Mouse (Mus musculus): ENCODE measurements at regions not wholly inside any gene's neighbourhood (a gene's known extent, or its start where the extent isn't known, plus 50 kb on each side); places are given as distances from the start of the nearest gene placed in this dataset.
A peak's percentile ranks its signal among the peaks of the same experiment; 100 is the strongest.

GRCm38 (mm10) chr3:66685136-66685535 is 296.1 kb upstream of the Rsrc1 start:
- 82% methylated on average over 12 of the region's 12 CpGs for WGBS
- Histone ChIP-seq H3K27me3 (ENCODE audit: insufficient read depth, low read length) (no peaks in the 10 kb centered on the region), H3K36me3 (ENCODE audit: insufficient read depth, low read length) (no peaks in the 10 kb centered on the region), H3K9ac (replicated peaks; ENCODE audit: low read length, poor library complexity, severe bottlenecking) (no peak overlapping the region), H3K27ac (ENCODE audit: low read depth, low read length) (no peak overlapping the region), H3K4me3 (ENCODE audit: low read depth, low read length) (no peak overlapping the region), H3K9me3 (ENCODE audit: low read length) (no peaks in the 10 kb centered on the region), H3K4me1 (ENCODE audit: insufficient read depth, low read length) (no peaks in the 10 kb centered on the region), H3K4me2 (ENCODE audit: low read depth, low read length, poor library complexity, severe bottlenecking) (no peak overlapping the region)
- no peak for ATAC-seq (ENCODE audit: low FRiP score)
- TF ChIP-seq CTCF (IDR thresholded peaks at IDR 0.05), result no peak
- no peak for DNase-seq (ENCODE audit: low spot score)

- H3K4me1 ChIP-seq (ENCODE audit: insufficient read depth, low read length), result no peaks in the 10 kb centered on the region
- H3K27ac ChIP-seq (ENCODE audit: low read depth, low read length), result no peak overlapping the region
- no peak for TF ChIP-seq CTCF (IDR thresholded peaks at IDR 0.05)
- no peak overlapping the region for H3K4me2 ChIP-seq (ENCODE audit: low read depth, low read length, poor library complexity, severe bottlenecking)
- WGBS, result 91% methylated on average over 1 of the region's 1 CpGs
- no peaks in the 10 kb centered on the region for H3K27me3 ChIP-seq (ENCODE audit: insufficient read depth, low read length)
- H3K36me3 ChIP-seq (ENCODE audit: insufficient read depth, low read length), result no peaks in the 10 kb centered on the region
- H3K9ac ChIP-seq (replicated peaks; ENCODE audit: low read length, poor library complexity, severe bottlenecking), result no peak overlapping the region
- no peaks in the 10 kb centered on the region for H3K9me3 ChIP-seq (ENCODE audit: low read length)
- ATAC-seq (ENCODE audit: low FRiP score) (no peak), DNase-seq (ENCODE audit: low spot score) (no peak)
- H3K4me3 ChIP-seq (ENCODE audit: low read depth, low read length), result no peak overlapping the region
Measured at GRCm38 (mm10) chr3:66687126-66687525, 294.1 kb upstream of the Rsrc1 start.

DNA sequence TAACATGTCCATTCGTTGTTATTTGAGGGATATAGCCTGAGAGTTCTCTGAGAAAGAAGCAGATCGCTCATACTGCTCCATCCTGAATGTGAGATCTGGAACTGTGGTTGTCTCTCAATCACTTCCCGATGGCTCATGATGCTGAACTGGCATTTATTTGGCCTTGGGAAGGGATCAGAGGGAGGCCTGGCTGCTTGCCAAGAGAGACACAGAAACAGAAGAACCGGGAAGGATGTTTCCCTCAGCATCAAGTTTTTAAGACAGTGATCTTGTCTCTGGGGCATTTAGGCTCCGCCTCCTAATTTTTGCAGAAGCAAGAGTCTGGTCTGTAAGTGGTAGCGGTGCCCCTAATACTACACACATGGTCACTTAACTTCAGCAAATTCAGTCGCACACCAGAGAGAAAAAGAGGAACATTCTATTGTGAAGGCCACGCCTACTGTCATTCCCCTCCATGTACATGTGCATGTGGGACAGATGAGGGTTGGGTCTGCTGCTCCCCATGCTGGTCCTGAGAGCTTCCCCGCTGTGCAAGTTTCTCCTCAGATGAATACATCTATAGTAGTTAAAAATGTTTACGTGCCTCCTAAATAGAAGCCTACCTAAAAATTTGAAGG is 290.2 kb upstream of the Rsrc1 start:
- WGBS, result 73% methylated on average over 10 of the region's 10 CpGs
- no peaks in the 10 kb centered on the region for H3K36me3 ChIP-seq (ENCODE audit: insufficient read depth, low read length)
- no peak overlapping the region for H3K4me3 ChIP-seq (ENCODE audit: low read depth, low read length)
- ATAC-seq (ENCODE audit: low FRiP score) (no peak), DNase-seq (ENCODE audit: low spot score) (peak; percentile 32)
- H3K4me2 ChIP-seq (ENCODE audit: low read depth, low read length, poor library complexity, severe bottlenecking), result no peak overlapping the region
- no peak overlapping the region for H3K9ac ChIP-seq (replicated peaks; ENCODE audit: low read length, poor library complexity, severe bottlenecking)
- H3K4me1 ChIP-seq (ENCODE audit: insufficient read depth, low read length), result no peaks in the 10 kb centered on the region
- no peak overlapping the region for H3K27ac ChIP-seq (ENCODE audit: low read depth, low read length)
- no peaks in the 10 kb centered on the region for H3K9me3 ChIP-seq (ENCODE audit: low read length)
- TF ChIP-seq CTCF (IDR thresholded peaks at IDR 0.05), result no peak
- H3K27me3 ChIP-seq (ENCODE audit: insufficient read depth, low read length), result no peaks in the 10 kb centered on the region

DNA sequence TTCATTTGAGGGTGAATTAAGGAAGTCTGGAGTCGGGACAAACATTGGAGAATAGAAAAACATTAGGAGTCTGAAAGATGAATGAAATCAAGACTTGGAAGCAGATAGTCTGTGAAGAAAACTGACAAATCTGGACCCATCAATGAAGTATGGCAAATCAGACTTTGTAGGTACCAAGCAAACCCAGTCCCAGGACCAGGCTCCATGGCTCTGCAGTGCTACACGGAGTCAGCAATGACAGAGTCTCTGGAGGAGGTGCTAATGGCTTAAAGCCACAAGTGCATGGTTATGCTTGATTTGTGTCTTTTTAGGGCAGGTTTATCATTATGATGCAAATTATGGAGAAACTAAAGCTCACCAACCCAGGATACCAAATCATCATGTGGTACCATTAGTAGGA is 286.1 kb upstream of the Rsrc1 start:
- H3K9ac ChIP-seq (replicated peaks; ENCODE audit: low read length, poor library complexity, severe bottlenecking), result no peak overlapping the region
- no peak overlapping the region for H3K4me3 ChIP-seq (ENCODE audit: low read depth, low read length)
- ATAC-seq (ENCODE audit: low FRiP score) (no peak), DNase-seq (ENCODE audit: low spot score) (no peak)
- no peaks in the 10 kb centered on the region for H3K27me3 ChIP-seq (ENCODE audit: insufficient read depth, low read length)
- H3K4me1 ChIP-seq (ENCODE audit: insufficient read depth, low read length), result no peaks in the 10 kb centered on the region
- H3K9me3 ChIP-seq (ENCODE audit: low read length), result no peaks in the 10 kb centered on the region
- no peak overlapping the region for H3K27ac ChIP-seq (ENCODE audit: low read depth, low read length)
- 90% methylated on average over 2 of the region's 2 CpGs for WGBS
- H3K36me3 ChIP-seq (ENCODE audit: insufficient read depth, low read length), result no peaks in the 10 kb centered on the region
- no peak for TF ChIP-seq CTCF (IDR thresholded peaks at IDR 0.05)
- H3K4me2 ChIP-seq (ENCODE audit: low read depth, low read length, poor library complexity, severe bottlenecking), result no peak overlapping the region

DNA sequence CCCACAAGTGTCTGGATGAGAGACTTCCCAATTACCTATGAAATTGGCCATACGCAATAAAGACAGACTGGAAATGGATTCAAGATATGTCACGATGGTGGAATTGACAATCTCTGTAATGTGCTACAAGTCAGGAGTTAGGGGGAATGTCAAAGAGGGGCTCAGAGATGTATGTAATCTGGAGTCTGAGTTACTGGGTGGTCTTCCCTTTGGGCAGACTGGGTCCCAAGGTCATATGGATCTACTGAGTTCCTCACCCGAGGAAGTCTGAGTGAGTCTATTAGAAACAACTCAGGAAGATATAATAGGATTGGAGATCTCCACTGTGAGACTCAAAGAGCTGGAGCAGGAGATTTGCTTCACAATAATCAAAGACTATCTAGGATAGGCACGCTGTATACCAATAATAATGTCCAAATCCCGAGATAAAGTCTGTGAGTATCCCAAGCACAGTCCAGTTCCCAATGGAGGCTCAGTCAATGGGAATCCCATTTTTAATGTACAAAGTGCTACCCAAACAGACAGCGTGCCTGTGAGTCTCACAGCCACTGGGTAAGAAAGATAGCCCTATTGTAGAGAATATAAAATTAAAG is 285.4 kb upstream of the Rsrc1 start:
- TF ChIP-seq CTCF (IDR thresholded peaks at IDR 0.05), result no peak
- Histone ChIP-seq H3K27me3 (ENCODE audit: insufficient read depth, low read length) (no peaks in the 10 kb centered on the region), H3K4me1 (ENCODE audit: insufficient read depth, low read length) (no peaks in the 10 kb centered on the region), H3K36me3 (ENCODE audit: insufficient read depth, low read length) (no peaks in the 10 kb centered on the region), H3K4me3 (ENCODE audit: low read depth, low read length) (no peak overlapping the region), H3K9me3 (ENCODE audit: low read length) (no peaks in the 10 kb centered on the region), H3K9ac (replicated peaks; ENCODE audit: low read length, poor library complexity, severe bottlenecking) (no peak overlapping the region), H3K4me2 (ENCODE audit: low read depth, low read length, poor library complexity, severe bottlenecking) (no peak overlapping the region), H3K27ac (ENCODE audit: low read depth, low read length) (no peak overlapping the region)
- ATAC-seq (ENCODE audit: low FRiP score) (no peak), DNase-seq (ENCODE audit: low spot score) (no peak)
- WGBS, result 67% methylated on average over 6 of the region's 6 CpGs

GRCm38 (mm10) chr3:66698083-66698482 is 283.1 kb upstream of the Rsrc1 start:
- H3K36me3 ChIP-seq (ENCODE audit: insufficient read depth, low read length), result no peaks in the 10 kb centered on the region
- H3K4me1 ChIP-seq (ENCODE audit: insufficient read depth, low read length), result no peaks in the 10 kb centered on the region
- H3K27me3 ChIP-seq (ENCODE audit: insufficient read depth, low read length), result no peaks in the 10 kb centered on the region
- no peaks in the 10 kb centered on the region for H3K9me3 ChIP-seq (ENCODE audit: low read length)
- no peak for TF ChIP-seq CTCF (IDR thresholded peaks at IDR 0.05)
- no peak overlapping the region for H3K27ac ChIP-seq (ENCODE audit: low read depth, low read length)
- ATAC-seq (ENCODE audit: low FRiP score), result no peak
- H3K9ac ChIP-seq (replicated peaks; ENCODE audit: low read length, poor library complexity, severe bottlenecking), result no peak overlapping the region
- H3K4me3 ChIP-seq (ENCODE audit: low read depth, low read length), result no peak overlapping the region
- DNase-seq (ENCODE audit: low spot score), result no peak
- WGBS, result 74% methylated on average over 5 of the region's 5 CpGs
- no peak overlapping the region for H3K4me2 ChIP-seq (ENCODE audit: low read depth, low read length, poor library complexity, severe bottlenecking)
